In genomic region chr17:30236611-30237010, GRCm38 (mm10) we compare ENCODE assay signal across 20 mouse cellular contexts.
DNase-seq lines count a peak whose midpoint lies in the region; ATAC-seq lines count a peak whose summit lies in the region.
"Had no signal": no experiment of that assay in that cellular context is flagged by ENCODE, and none has a peak within 500 bp of the region (broad histone marks: within the 10 kb centered on the region; RNA-seq: fewer than 3 reads in every experiment).

No protein-coding gene starts in this region.

- no peak for DNase-seq in forebrain, embryonic 11.5 days (ENCODE audit: low spot score)
- peak; percentile 53 for DNase-seq in Muller cell, postnatal 12 days (ENCODE audit: inconsistent ontology term)
- DNase-seq in embryo, embryonic 10.5 days (ENCODE audit: low spot score) = no peak
- DNase-seq in heart, postnatal 14 days = no peak
- DNase-seq: cerebellum, postnatal 25 days; heart, postnatal 36 days; lung, embryonic 14.5 days; spleen, adult 18-20 months had no signal

- no peak for ATAC-seq in forebrain, embryonic 12.5 days (ENCODE audit: low FRiP score)
- no peak for ATAC-seq in forebrain, embryonic 11.5 days (replicated peaks; ENCODE audit: low FRiP score)
- ATAC-seq in forebrain, embryonic 16.5 days = peak; percentile 69
- peak; percentile 57 for ATAC-seq in midbrain, embryonic 16.5 days
- ATAC-seq in heart, embryonic 12.5 days (ENCODE audit: insufficient number of reproducible peaks, low FRiP score) = no peak
- ATAC-seq: CD4-positive, CD25-positive, alpha-beta regulatory T cell, adult 4 months; intestine, postnatal 0 days; liver, embryonic 12.5 days had no signal

- H3K9ac ChIP-seq in forebrain, embryonic 12.5 days = no peak overlapping the region
- H3K9ac ChIP-seq in forebrain, embryonic 11.5 days (ENCODE audit: low read length) = no peak overlapping the region
- no peak overlapping the region for H3K9ac ChIP-seq in forebrain, embryonic 16.5 days (replicated peaks; ENCODE audit: low read depth, low read length)
- H3K9ac ChIP-seq in midbrain, embryonic 16.5 days (ENCODE audit: low read depth, low read length) = no peak overlapping the region
- H3K9ac ChIP-seq in heart, embryonic 12.5 days = no peak overlapping the region
- H3K9ac ChIP-seq: liver, embryonic 12.5 days; lung, embryonic 14.5 days had no signal

- no peaks in the 10 kb centered on the region for H3K27me3 ChIP-seq in forebrain, embryonic 12.5 days
- no peaks in the 10 kb centered on the region for H3K27me3 ChIP-seq in forebrain, embryonic 11.5 days (ENCODE audit: control insufficient read depth, insufficient read depth, low read length)
- H3K27me3 ChIP-seq in forebrain, embryonic 16.5 days (replicated peaks; ENCODE audit: control insufficient read depth, insufficient read depth, low read length) = no peaks in the 10 kb centered on the region
- H3K27me3 ChIP-seq in midbrain, embryonic 16.5 days (ENCODE audit: control insufficient read depth, insufficient read depth, low read depth, low read length) = no peaks in the 10 kb centered on the region
- no peaks in the 10 kb centered on the region for H3K27me3 ChIP-seq in heart, embryonic 12.5 days (replicated peaks)
- H3K27me3 ChIP-seq: liver, embryonic 12.5 days had no signal

- H3K9me3 ChIP-seq in forebrain, embryonic 12.5 days = no peaks in the 10 kb centered on the region
- H3K9me3 ChIP-seq in forebrain, embryonic 11.5 days (ENCODE audit: control insufficient read depth, low read length) = no peaks in the 10 kb centered on the region
- H3K9me3 ChIP-seq in forebrain, embryonic 16.5 days (ENCODE audit: control insufficient read depth, low read length) = no peaks in the 10 kb centered on the region
- H3K9me3 ChIP-seq in midbrain, embryonic 16.5 days (replicated peaks; ENCODE audit: control insufficient read depth, low read length, poor library complexity, severe bottlenecking) = no peaks in the 10 kb centered on the region
- no peaks in the 10 kb centered on the region for H3K9me3 ChIP-seq in heart, embryonic 12.5 days (replicated peaks)
- H3K9me3 ChIP-seq: G1E; liver, embryonic 12.5 days had no signal

- WGBS in forebrain, embryonic 12.5 days = 62% methylated on average over 6 of the region's 6 CpGs
- 75% methylated on average over 6 of the region's 6 CpGs for WGBS in forebrain, embryonic 11.5 days
- 32% methylated on average over 6 of the region's 6 CpGs for WGBS in forebrain, embryonic 16.5 days
- WGBS in midbrain, embryonic 16.5 days = 37% methylated on average over 6 of the region's 6 CpGs
- 85% methylated on average over 6 of the region's 6 CpGs for WGBS in heart, embryonic 12.5 days

- H3K36me3 ChIP-seq in forebrain, embryonic 12.5 days (replicated peaks) = no peaks in the 10 kb centered on the region
- H3K36me3 ChIP-seq in forebrain, embryonic 11.5 days (ENCODE audit: control insufficient read depth, insufficient read depth, low read length) = no peaks in the 10 kb centered on the region
- H3K36me3 ChIP-seq in forebrain, embryonic 16.5 days (ENCODE audit: control insufficient read depth, insufficient read depth) = no peaks in the 10 kb centered on the region
- H3K36me3 ChIP-seq in midbrain, embryonic 16.5 days (ENCODE audit: control insufficient read depth, insufficient read depth, low read length) = no peaks in the 10 kb centered on the region
- no peaks in the 10 kb centered on the region for H3K36me3 ChIP-seq in heart, embryonic 12.5 days
- H3K36me3 ChIP-seq: liver, embryonic 12.5 days had no signal

- intact Hi-C loops in heart, postnatal 14 days (cut with DNase I) = no loop called here

- peaks cover 28% of the 10 kb centered on the region for H3K4me1 ChIP-seq in forebrain, embryonic 12.5 days
- no peaks in the 10 kb centered on the region; the same call in 1 of the 2 replicates for H3K4me1 ChIP-seq in forebrain, embryonic 11.5 days (replicated peaks; ENCODE audit: control insufficient read depth, insufficient read depth, low read length)
- peaks cover 36% of the 10 kb centered on the region for H3K4me1 ChIP-seq in forebrain, embryonic 16.5 days (replicated peaks; ENCODE audit: control insufficient read depth, insufficient read depth, low read length)
- H3K4me1 ChIP-seq in midbrain, embryonic 16.5 days (ENCODE audit: control insufficient read depth, insufficient read depth, low read length) = peaks cover 21% of the 10 kb centered on the region
- H3K4me1 ChIP-seq in heart, embryonic 12.5 days (replicated peaks) = peaks cover 42% of the 10 kb centered on the region
- H3K4me1 ChIP-seq: liver, embryonic 12.5 days had no signal

- 0 out of 2 replicates have a peak overlapping the region, but pooled peaks have one; percentile 22 for H3K27ac ChIP-seq in forebrain, embryonic 12.5 days
- no peak overlapping the region for H3K27ac ChIP-seq in forebrain, embryonic 11.5 days (ENCODE audit: low read depth, low read length)
- no peak overlapping the region for H3K27ac ChIP-seq in forebrain, embryonic 16.5 days (ENCODE audit: low read length)
- peak overlapping the region; percentile 56 for H3K27ac ChIP-seq in midbrain, embryonic 16.5 days (ENCODE audit: low read length)
- H3K27ac ChIP-seq in heart, embryonic 12.5 days (ENCODE audit: poor library complexity, severe bottlenecking) = no peak overlapping the region
- H3K27ac ChIP-seq: kidney, postnatal 0 days; left cerebral cortex, adult 2 months; liver, embryonic 12.5 days; macrophage had no signal

- H3K4me2 ChIP-seq in forebrain, embryonic 12.5 days = no peak overlapping the region
- no peak overlapping the region for H3K4me2 ChIP-seq in forebrain, embryonic 11.5 days (ENCODE audit: low read depth, low read length, severe bottlenecking)
- no peak overlapping the region for H3K4me2 ChIP-seq in forebrain, embryonic 16.5 days (ENCODE audit: low read length)
- H3K4me2 ChIP-seq in midbrain, embryonic 16.5 days (ENCODE audit: low read length) = no peak overlapping the region
- H3K4me2 ChIP-seq in heart, embryonic 12.5 days = no peak overlapping the region
- H3K4me2 ChIP-seq: heart, embryonic 11.5 days; liver, embryonic 12.5 days; lung, embryonic 14.5 days had no signal

- no peak overlapping the region for H3K4me3 ChIP-seq in forebrain, embryonic 12.5 days (replicated peaks)
- no peak overlapping the region for H3K4me3 ChIP-seq in forebrain, embryonic 11.5 days (ENCODE audit: low read depth, low read length)
- no peak overlapping the region for H3K4me3 ChIP-seq in forebrain, embryonic 16.5 days (replicated peaks; ENCODE audit: low read length)
- H3K4me3 ChIP-seq in midbrain, embryonic 16.5 days (ENCODE audit: low read depth, low read length) = no peak overlapping the region
- no peak overlapping the region for H3K4me3 ChIP-seq in heart, embryonic 12.5 days
- H3K4me3 ChIP-seq: left cerebral cortex, adult 2 months; liver, embryonic 12.5 days had no signal

Comparison
In these comparisons a context has a peak if more than half of its experiments do, and no peak if none do; other contexts are left out.
1. ATAC-seq: peak in forebrain, embryonic 16.5 days (single experiment) and midbrain, embryonic 16.5 days (single experiment); none in forebrain, embryonic 12.5 days (single experiment), forebrain, embryonic 11.5 days (single experiment) and heart, embryonic 12.5 days (single experiment).
2. H3K27ac ChIP-seq: peak in forebrain, embryonic 12.5 days (single experiment) and midbrain, embryonic 16.5 days (single experiment); none in forebrain, embryonic 11.5 days (single experiment), forebrain, embryonic 16.5 days (single experiment) and heart, embryonic 12.5 days (single experiment).